Mouse (Mus musculus): ENCODE data around the gene Adam1b. TPM values are rescaled to one million over a fixed set of nuclear protein-coding genes. Genes with fewer than 3 reads are reported as not detected.
A peak's percentile ranks its signal among the peaks of the same experiment; 100 is the strongest.

The Adam1b gene
- polyA plus RNA-seq (2016; fragmentation: Nextera tagmentation; extraction: Ambion mirVana), result 0.10 TPM in 1 of 2 replicates, not detected in the other

- ATAC-seq (ENCODE audit: low FRiP score), result no peak
- WGBS, result 87% methylated on average over 3 of the region's 3 CpGs
Observed at GRCm38 (mm10) chr5:121503231-121503630, at the start of gene Adam1b. Gene Adam1b, minus strand, starts transcription at chr5:121503435.

GRCm38 (mm10) chr5:121549196-121549595, 46.0 kb upstream of the Adam1b start:
- Histone ChIP-seq H3K36me3 (replicated peaks) (no peaks in the 10 kb centered on the region), H3K4me1 (peaks cover 12% of the 10 kb centered on the region), H3K4me3 (replicated peaks) (no peak overlapping the region), H3K4me2 (no peak overlapping the region), H3K9me3 (no peaks in the 10 kb centered on the region), H3K27ac (no peak overlapping the region), H3K9ac (no peak overlapping the region), H3K27me3 (no peaks in the 10 kb centered on the region; the same call in 1 of the 2 replicates)
- no peak for ATAC-seq (ENCODE audit: low FRiP score)
- 91% methylated on average over 7 of the region's 7 CpGs for WGBS

More at GRCm38 (mm10) chr5:121503231-121503630, at the start of gene Adam1b:
- Histone ChIP-seq H3K27me3 (no peaks in the 10 kb centered on the region), H3K9ac (no peak within 1 kb of the TSS), H3K36me3 (replicated peaks) (no peaks in the 10 kb centered on the region), H3K4me2 (no peak within 1 kb of the TSS), H3K4me3 (replicated peaks) (no peak within 1 kb of the TSS), H3K27ac (no peak within 1 kb of the TSS), H3K9me3 (no peaks in the 10 kb centered on the region), H3K4me1 (no peaks in the 10 kb centered on the region)

GRCm38 (mm10) chr5:121547084-121547483, 43.8 kb upstream of the Adam1b start:
- H3K27ac ChIP-seq, result no peak overlapping the region
- H3K4me3 ChIP-seq (replicated peaks), result no peak overlapping the region
- H3K9me3 ChIP-seq, result no peaks in the 10 kb centered on the region
- 89% methylated on average over 3 of the region's 3 CpGs for WGBS
- H3K4me2 ChIP-seq, result no peak overlapping the region
- H3K36me3 ChIP-seq (replicated peaks), result no peaks in the 10 kb centered on the region
- H3K9ac ChIP-seq, result no peak overlapping the region
- ATAC-seq (ENCODE audit: low FRiP score), result no peak
- no peaks in the 10 kb centered on the region; the same call in 1 of the 2 replicates for H3K27me3 ChIP-seq
- H3K4me1 ChIP-seq, result peaks cover 30% of the 10 kb centered on the region

- Histone ChIP-seq H3K4me2 (peak overlapping the region; percentile 98), H3K36me3 (replicated peaks) (no peaks in the 10 kb centered on the region), H3K9ac (peak overlapping the region; percentile 97), H3K27me3 (no peaks in the 10 kb centered on the region; the same call in 1 of the 2 replicates), H3K4me1 (peaks cover 30% of the 10 kb centered on the region), H3K4me3 (replicated peaks) (peak overlapping the region; percentile 100), H3K9me3 (no peaks in the 10 kb centered on the region), H3K27ac (no peak overlapping the region)
- 0 out of 2 replicates have a peak, but pooled peaks have one; percentile 5 for ATAC-seq (ENCODE audit: low FRiP score)
- 36% methylated on average over 6 of the region's 6 CpGs for WGBS
Observed at GRCm38 (mm10) chr5:121546530-121546895, 43.3 kb upstream of the Adam1b start.

GRCm38 (mm10) chr5:121545793-121546529, 42.7 kb upstream of the Adam1b start, which contains the start of gene Mapkapk5:
Gene Mapkapk5, minus strand, starts transcription at chr5:121545905.
- ATAC-seq (ENCODE audit: low FRiP score), result peak; percentile 97
- Histone ChIP-seq H3K9ac (peak within 1 kb of the TSS; percentile 97), H3K36me3 (replicated peaks) (no peaks in the 10 kb centered on the region), H3K4me1 (peaks cover 30% of the 10 kb centered on the region), H3K27ac (peak within 1 kb of the TSS; percentile 96), H3K4me2 (peak within 1 kb of the TSS; percentile 98), H3K4me3 (replicated peaks) (peak within 1 kb of the TSS; percentile 100), H3K27me3 (no peaks in the 10 kb centered on the region), H3K9me3 (no peaks in the 10 kb centered on the region)
- WGBS, result 2% methylated on average over 55 of the region's 55 CpGs

- peak within 1 kb of the TSS; percentile 98 for H3K4me2 ChIP-seq
- WGBS, result under 1% methylated on average over 42 of the region's 97 CpGs
Observed at GRCm38 (mm10) chr5:121544910-121545792, 41.9 kb upstream of the Adam1b start, which contains the start of the genes Adam1a and Gm42878. Gene Adam1a, minus strand, starts transcription at chr5:121545482. Gene Gm42878, minus strand, starts transcription at chr5:121545482.

GRCm38 (mm10) chr5:121543370-121543769, 40.1 kb upstream of the Adam1b start:
- ATAC-seq (ENCODE audit: low FRiP score), result no peak
- H3K36me3 ChIP-seq (replicated peaks), result 0 out of 2 replicates have a peak, but pooled peaks cover 4% of the 10 kb centered on the region
- no peak overlapping the region for H3K27ac ChIP-seq
- 93% methylated on average over 3 of the region's 3 CpGs for WGBS
- no peak overlapping the region for H3K4me3 ChIP-seq (replicated peaks)
- peaks cover 30% of the 10 kb centered on the region for H3K4me1 ChIP-seq
- H3K9me3 ChIP-seq, result no peaks in the 10 kb centered on the region
- no peaks in the 10 kb centered on the region for H3K27me3 ChIP-seq
- no peak overlapping the region for H3K4me2 ChIP-seq
- no peak overlapping the region for H3K9ac ChIP-seq

More at GRCm38 (mm10) chr5:121544910-121545792, 41.9 kb upstream of the Adam1b start, which contains the start of the genes Adam1a and Gm42878:
- no peaks in the 10 kb centered on the region for H3K9me3 ChIP-seq
- ATAC-seq (ENCODE audit: low FRiP score), result peak; percentile 62
- H3K4me1 ChIP-seq, result peaks cover 30% of the 10 kb centered on the region
- peak within 1 kb of the TSS; percentile 100 for H3K4me3 ChIP-seq (replicated peaks)
- H3K9ac ChIP-seq, result peak within 1 kb of the TSS; percentile 97
- no peaks in the 10 kb centered on the region for H3K27me3 ChIP-seq
- H3K36me3 ChIP-seq (replicated peaks), result no peaks in the 10 kb centered on the region
- H3K27ac ChIP-seq, result peak within 1 kb of the TSS; percentile 96

- Histone ChIP-seq H3K4me3 (replicated peaks) (no peak overlapping the region), H3K27ac (no peak overlapping the region), H3K27me3 (no peaks in the 10 kb centered on the region), H3K9ac (no peak overlapping the region), H3K9me3 (no peaks in the 10 kb centered on the region), H3K4me1 (peaks cover 29% of the 10 kb centered on the region), H3K36me3 (replicated peaks) (peaks cover 15% of the 10 kb centered on the region), H3K4me2 (no peak overlapping the region)
- ATAC-seq (ENCODE audit: low FRiP score), result no peak
- WGBS, result 92% methylated on average over 7 of the region's 7 CpGs
Observed at GRCm38 (mm10) chr5:121541235-121541634, 38.0 kb upstream of the Adam1b start.

- ATAC-seq (ENCODE audit: low FRiP score), result no peak
- peaks cover 26% of the 10 kb centered on the region for H3K36me3 ChIP-seq (replicated peaks)
- no peaks in the 10 kb centered on the region for H3K27me3 ChIP-seq
- WGBS, result 93% methylated on average over 5 of the region's 5 CpGs
- H3K4me2 ChIP-seq, result no peak overlapping the region
- H3K9me3 ChIP-seq, result no peaks in the 10 kb centered on the region
- peaks cover 28% of the 10 kb centered on the region for H3K4me1 ChIP-seq
- no peak overlapping the region for H3K27ac ChIP-seq
- no peak overlapping the region for H3K9ac ChIP-seq
- no peak overlapping the region for H3K4me3 ChIP-seq (replicated peaks)
Observed at GRCm38 (mm10) chr5:121540066-121540465, 36.8 kb upstream of the Adam1b start.

GRCm38 (mm10) chr5:121537588-121537987, 34.4 kb upstream of the Adam1b start:
- Histone ChIP-seq H3K27me3 (no peaks in the 10 kb centered on the region), H3K9me3 (no peaks in the 10 kb centered on the region), H3K9ac (peak overlapping the region; percentile 12; the same call in 1 of the 2 replicates), H3K4me3 (replicated peaks) (no peak overlapping the region), H3K36me3 (replicated peaks) (peaks cover 49% of the 10 kb centered on the region), H3K4me1 (peaks cover 9% of the 10 kb centered on the region), H3K27ac (0 out of 2 replicates have a peak overlapping the region, but pooled peaks have one; percentile 25), H3K4me2 (no peak overlapping the region)
- 61% methylated on average over 2 of the region's 2 CpGs for WGBS
- ATAC-seq (ENCODE audit: low FRiP score), result no peak

GRCm38 (mm10) chr5:121536921-121537555, 33.8 kb upstream of the Adam1b start:
- H3K27ac ChIP-seq, result no peak overlapping the region

More at GRCm38 (mm10) chr5:121536921-121537555, 33.8 kb upstream of the Adam1b start:
- H3K4me1 ChIP-seq, result peaks cover 5% of the 10 kb centered on the region; the same call in 1 of the 2 replicates
- no peaks in the 10 kb centered on the region for H3K27me3 ChIP-seq
- H3K9ac ChIP-seq, result no peak overlapping the region
- peaks cover 54% of the 10 kb centered on the region for H3K36me3 ChIP-seq (replicated peaks)
- no peak overlapping the region for H3K4me2 ChIP-seq
- no peak overlapping the region for H3K4me3 ChIP-seq (replicated peaks)
- 45% methylated on average over 7 of the region's 7 CpGs for WGBS
- H3K9me3 ChIP-seq, result no peaks in the 10 kb centered on the region
- no peak for ATAC-seq (ENCODE audit: low FRiP score)

Measured in forebrain, embryonic 12.5 days (tissue).